Mouse (Mus musculus) neural tube, postnatal 0 days (tissue): Measurements from ENCODE around the gene Noa1. TPM values are rescaled to one million over a fixed set of nuclear protein-coding genes. Genes with fewer than 3 reads are reported as not detected.

ENCODE experiments used
- microRNA-seq: library from miRNA; unstranded; fragments of <30 nt; microRNA quantifications from one replicate; pipeline ENCODE4, GENCODE M21; 2016
- polyA plus RNA-seq: library from polyadenylated mRNA; unstranded; fragments of >200 nt; fragmentation: Nextera tagmentation; extraction: Ambion mirVana; gene quantifications from 2 replicates; pipeline ENCODE4 v1.2.1, GENCODE M21; 2015

Noa1 gene
- 32.1 and 34.0 TPM in 2 replicates for polyA plus RNA-seq

DNA sequence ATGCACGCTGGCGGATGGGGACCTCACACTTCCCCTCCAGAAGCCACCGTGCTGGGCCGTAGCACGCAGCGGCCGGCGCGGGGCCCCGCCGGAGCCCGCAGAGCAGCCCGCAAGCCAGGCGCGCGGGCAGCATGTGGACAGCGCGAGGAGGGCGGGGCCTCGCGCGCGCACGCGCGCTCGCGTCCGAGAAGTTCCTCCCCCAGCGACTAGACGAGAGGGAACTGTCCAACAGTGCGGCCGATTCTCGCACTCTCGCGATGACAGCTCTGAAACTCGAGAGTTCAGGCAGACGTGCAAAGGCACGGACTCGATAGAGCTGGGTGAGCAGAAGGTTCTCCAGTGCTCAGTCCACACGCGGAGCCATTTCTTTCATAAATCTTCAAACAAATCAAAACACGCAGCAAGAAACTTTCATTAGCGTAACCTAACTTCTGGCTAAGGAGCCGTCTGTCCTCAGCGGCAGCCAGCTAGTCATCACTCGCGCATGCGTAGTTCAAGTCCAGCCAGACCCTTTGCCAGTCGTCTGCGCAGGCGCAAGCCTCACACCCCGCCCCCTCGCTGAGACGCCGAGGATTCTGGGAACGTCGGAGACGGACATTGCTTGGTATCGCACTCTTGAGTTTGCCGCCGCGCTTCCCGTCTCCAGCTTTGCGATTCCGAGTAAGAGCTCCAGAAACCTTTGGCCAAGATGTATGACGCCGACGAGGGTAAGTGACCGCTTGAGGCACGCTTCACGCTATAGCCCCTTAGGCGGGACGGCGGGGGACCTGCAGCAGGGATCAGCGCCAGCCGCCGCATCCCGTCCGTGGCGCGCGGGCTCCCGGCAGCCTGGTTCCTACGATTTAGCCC is at the start of gene Noa1, which contains the start of gene Polr2b:
Noa1 (minus strand) TSS at position 161 of the 849 bp plus-strand sequence.
Polr2b (plus strand) TSS at position 224 of the 849 bp plus-strand sequence.

GRCm38 (mm10) chr5:77265081-77265670 is 44.7 kb downstream of the Noa1 start, which contains the start of gene Rest:
Gene Rest (plus strand): TSS chr5:77265491.

Small RNA genes lying within 50 kb of the gene (microRNA-seq; reads per million reads assigned to microRNA genes)
- not detected for gene Mir5098

Other genes with a start within 250 kb of the Noa1 start
- gene Hopx, start 195.0 kb downstream of the Noa1 start, polyA plus RNA-seq = 24.6 and 28.0 TPM in 2 replicates
- gene Spink2, start 98.6 kb downstream of the Noa1 start, polyA plus RNA-seq = 1.7 and 2.1 TPM in 2 replicates
- gene Rest, start 44.6 kb downstream of the Noa1 start, polyA plus RNA-seq = 5.0 and 5.6 TPM in 2 replicates
- 38.9 and 41.6 TPM in 2 replicates for gene Polr2b, start 63 bp upstream of the Noa1 start, polyA plus RNA-seq
- gene Igfbp7, start 98.0 kb upstream of the Noa1 start, polyA plus RNA-seq = 93.6 and 120 TPM in 2 replicates